Mouse (Mus musculus) liver, embryonic 13.5 days (tissue): ENCODE data around the gene Prr29. TPM values are rescaled to one million over a fixed set of nuclear protein-coding genes. Genes with fewer than 3 reads are reported as not detected.
"Not testable (repeated sequence)": the region's sequence is repeated elsewhere in the genome, so short reads cannot be mapped to it uniquely, and the experiment has no call there.

ENCODE experiments used
- ATAC-seq: fragments of 200-750 bp; cut with Nextera tagmentation; 2 replicates; pipeline ENCODE4 v1.8.0; 2017; ENCODE audit warnings: low read depth, mild to moderate bottlenecking, moderate number of reproducible peaks, moderate library complexity
- DNase-seq: peaks from one replicate; pipeline ENCODE4 v3.0.0; 2022
- H3K27ac ChIP-seq: fragments of 300-500 bp; sonication (generic); 2 replicates; pipeline ENCODE4 v1.5.1; 2015; ENCODE audit warnings: moderate library complexity, mild to moderate bottlenecking, inconsistent platforms
- H3K27me3 ChIP-seq: fragments of 300-500 bp; sonication (generic); 2 replicates; pipeline ENCODE4 v1.6.1; 2015; ENCODE audit warnings: mild to moderate bottlenecking, inconsistent platforms
- H3K36me3 ChIP-seq: fragments of 300-500 bp; sonication (generic); 2 replicates; pipeline ENCODE4 v1.6.1; 2015; ENCODE audit warnings: mild to moderate bottlenecking, inconsistent platforms
- H3K4me1 ChIP-seq: fragments of 300-500 bp; sonication (generic); replicated peaks from 2 replicates; pipeline ENCODE4 v1.6.1; 2015; ENCODE audit warnings: inconsistent platforms
- H3K4me2 ChIP-seq: fragments of 300-500 bp; sonication (generic); 2 replicates; pipeline ENCODE4 v1.6.1; 2015; ENCODE audit warnings: inconsistent platforms, mild to moderate bottlenecking, moderate library complexity
- H3K4me3 ChIP-seq: fragments of 300-500 bp; sonication (generic); replicated peaks from 2 replicates; pipeline ENCODE4 v1.5.1; 2015; ENCODE audit warnings: mild to moderate bottlenecking, inconsistent platforms
- H3K9ac ChIP-seq: fragments of 300-500 bp; sonication (generic); 2 replicates; pipeline ENCODE4 v1.6.1; 2015; ENCODE audit warnings: mild to moderate bottlenecking, inconsistent platforms
- H3K9me3 ChIP-seq: fragments of 300-500 bp; sonication (generic); replicated peaks from 2 replicates; pipeline ENCODE4 v1.6.1; 2016; ENCODE audit warnings: inconsistent platforms
- WGBS: fragments of 180-500 bp; shearing (Covaris S2); methylation state at CpG from one replicate; pipeline ENCODE4 v1.1.7; 2015; ENCODE audit not compliant: insufficient replicate concordance; 5-methylcytosine and 5-hydroxymethylcytosine counted together
- polyA plus RNA-seq: library from polyadenylated mRNA; unstranded; fragments of >200 nt; fragmentation: Nextera tagmentation; extraction: Ambion mirVana; gene quantifications from 2 replicates; pipeline ENCODE4 v1.2.1, GENCODE M21; 2015

Prr29 gene
- polyA plus RNA-seq, 1 experiment from 2014 or later = not detected

- Histone ChIP-seq H3K9ac (no peak overlapping the region), H3K4me3 (no peak overlapping the region), H3K36me3 (no peaks in the 10 kb centered on the region), H3K4me1 (peaks cover 72% of the 10 kb centered on the region), H3K27ac (peak overlapping the region; percentile 70; the same call in 1 of the 2 replicates), H3K9me3 (no peaks in the 10 kb centered on the region), H3K27me3 (no peaks in the 10 kb centered on the region), H3K4me2 (peak overlapping the region; percentile 23)
- 47% methylated on average over 3 of the region's 3 CpGs for WGBS
- ATAC-seq (no peak), DNase-seq (no peak)
Observed at GRCm38 (mm10) chr11:106386409-106386808, 21.1 kb downstream of the Prr29 start.

GRCm38 (mm10) chr11:106387020-106387419, 21.7 kb downstream of the Prr29 start:
- Histone ChIP-seq H3K36me3 (no peaks in the 10 kb centered on the region), H3K4me2 (peak overlapping the region; percentile 36), H3K9me3 (no peaks in the 10 kb centered on the region), H3K4me3 (peak overlapping the region; percentile 14; the same call in 1 of the 2 replicates), H3K9ac (no peak overlapping the region), H3K27me3 (no peaks in the 10 kb centered on the region), H3K4me1 (peaks cover 70% of the 10 kb centered on the region), H3K27ac (peak overlapping the region; percentile 70)
- no peak for ATAC-seq
- no peak for DNase-seq
- 34% methylated on average over 6 of the region's 6 CpGs for WGBS

GRCm38 (mm10) chr11:106387791-106388216, 22.5 kb downstream of the Prr29 start, which contains the start of gene Icam2:
Gene Icam2 (minus strand): TSS chr11:106388075.
- Histone ChIP-seq H3K27ac (peak within 1 kb of the TSS; percentile 70), H3K4me1 (peaks cover 70% of the 10 kb centered on the region), H3K4me2 (peak within 1 kb of the TSS; percentile 36), H3K27me3 (no peaks in the 10 kb centered on the region), H3K36me3 (no peaks in the 10 kb centered on the region), H3K9me3 (no peaks in the 10 kb centered on the region), H3K9ac (no peak within 1 kb of the TSS), H3K4me3 (peak within 1 kb of the TSS; percentile 14; the same call in 1 of the 2 replicates)
- DNase-seq (no peak), ATAC-seq (no peak)
- WGBS = 12% methylated on average over 6 of the region's 6 CpGs

DNA sequence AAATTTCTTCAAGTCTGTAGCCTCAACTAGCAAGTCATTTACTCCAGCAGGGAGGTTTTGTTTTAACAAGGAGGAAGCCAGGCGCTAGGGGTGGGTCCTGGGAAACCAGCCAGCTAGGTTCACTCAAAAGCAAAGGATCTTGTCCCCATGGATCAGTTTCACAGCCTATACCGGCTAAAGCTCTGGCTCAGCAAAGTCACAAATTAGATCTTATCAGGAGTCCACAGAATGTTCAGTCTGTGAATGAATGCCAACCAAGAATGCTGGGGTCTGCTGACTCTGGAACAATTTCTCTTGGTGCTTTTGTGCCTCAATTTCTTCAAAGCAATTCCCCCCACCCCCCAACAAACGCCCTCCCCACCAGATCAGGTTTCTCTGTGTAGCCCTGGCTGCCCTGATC, 24.3 kb downstream of the Prr29 start:
- WGBS = 38% methylated on average over 3 of the region's 3 CpGs
- peaks cover 80% of the 10 kb centered on the region for H3K4me1 ChIP-seq
- H3K9ac ChIP-seq = no peak overlapping the region
- no peaks in the 10 kb centered on the region for H3K36me3 ChIP-seq
- DNase-seq = no peak
- H3K27ac ChIP-seq = no peak overlapping the region; the same call in 1 of the 2 replicates
- no peaks in the 10 kb centered on the region for H3K27me3 ChIP-seq
- H3K4me2 ChIP-seq = no peak overlapping the region
- no peak overlapping the region for H3K4me3 ChIP-seq
- H3K9me3 ChIP-seq = no peaks in the 10 kb centered on the region
- no peak for ATAC-seq

DNA sequence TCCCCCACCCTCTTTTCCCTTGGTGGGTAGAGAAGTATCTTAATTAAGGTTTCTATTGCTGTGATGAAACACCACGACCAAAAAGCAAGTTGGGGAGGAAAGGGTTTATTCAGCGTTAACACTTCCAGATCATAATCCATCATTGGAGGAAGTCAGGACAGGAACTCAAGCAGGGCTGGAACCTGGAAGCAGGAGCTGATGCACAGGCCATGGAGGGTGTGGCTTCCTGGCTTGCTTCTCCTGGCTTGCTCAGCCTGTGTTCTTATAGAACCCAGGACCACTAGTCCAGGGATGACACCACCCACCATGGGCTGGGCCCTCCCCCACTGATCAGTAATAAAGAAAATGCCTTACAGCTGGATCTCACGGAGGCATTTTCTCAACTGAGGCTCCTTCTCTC, 25.5 kb downstream of the Prr29 start:
- DNase-seq = no peak
- WGBS = 43% methylated on average over 3 of the region's 3 CpGs
- Histone ChIP-seq H3K4me3 (no peak overlapping the region), H3K9ac (no peak overlapping the region), H3K27me3 (no peaks in the 10 kb centered on the region), H3K9me3 (no peaks in the 10 kb centered on the region), H3K36me3 (no peaks in the 10 kb centered on the region), H3K4me1 (peaks cover 76% of the 10 kb centered on the region), H3K27ac (no peak overlapping the region), H3K4me2 (no peak overlapping the region)
- ATAC-seq = no peak

DNA sequence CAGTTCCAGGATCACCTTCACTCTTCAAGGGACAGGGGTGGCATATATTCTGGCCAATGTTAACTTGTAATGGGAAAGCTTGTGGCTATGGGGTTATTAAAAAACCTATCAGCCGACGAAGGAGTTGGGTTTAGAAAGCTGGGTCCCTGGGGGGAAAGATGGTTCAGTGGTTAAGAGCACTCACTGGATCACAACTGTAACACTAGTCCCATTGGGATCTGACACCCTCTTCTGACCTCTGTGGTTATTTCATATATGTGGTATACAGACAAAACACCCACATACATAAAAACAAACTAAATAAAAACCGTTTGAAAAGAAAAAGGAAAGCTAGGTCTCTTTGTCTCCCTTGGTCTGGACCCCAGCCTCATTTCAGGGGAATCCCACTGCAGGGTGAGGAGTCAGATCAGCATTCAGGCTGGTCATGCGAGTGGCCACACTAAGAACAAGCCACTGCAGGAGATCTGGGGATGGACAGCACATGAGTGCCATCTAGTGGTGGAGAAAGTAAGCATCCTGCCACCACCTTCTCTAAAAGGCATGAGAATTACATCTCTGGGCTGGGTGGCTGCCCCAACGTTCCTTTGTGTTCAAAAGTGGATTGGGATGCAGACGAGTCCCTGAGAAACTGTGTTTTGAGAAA, 26.4 kb downstream of the Prr29 start:
- Histone ChIP-seq H3K4me3 (no peak overlapping the region), H3K4me1 (peaks cover 67% of the 10 kb centered on the region), H3K9ac (no peak overlapping the region), H3K4me2 (no peak overlapping the region), H3K27me3 (no peaks in the 10 kb centered on the region), H3K36me3 (no peaks in the 10 kb centered on the region), H3K9me3 (no peaks in the 10 kb centered on the region), H3K27ac (peak overlapping the region; percentile 71)
- DNase-seq (peak; percentile 59), ATAC-seq (peak; percentile 52)
- 33% methylated on average over 6 of the region's 6 CpGs for WGBS

DNA sequence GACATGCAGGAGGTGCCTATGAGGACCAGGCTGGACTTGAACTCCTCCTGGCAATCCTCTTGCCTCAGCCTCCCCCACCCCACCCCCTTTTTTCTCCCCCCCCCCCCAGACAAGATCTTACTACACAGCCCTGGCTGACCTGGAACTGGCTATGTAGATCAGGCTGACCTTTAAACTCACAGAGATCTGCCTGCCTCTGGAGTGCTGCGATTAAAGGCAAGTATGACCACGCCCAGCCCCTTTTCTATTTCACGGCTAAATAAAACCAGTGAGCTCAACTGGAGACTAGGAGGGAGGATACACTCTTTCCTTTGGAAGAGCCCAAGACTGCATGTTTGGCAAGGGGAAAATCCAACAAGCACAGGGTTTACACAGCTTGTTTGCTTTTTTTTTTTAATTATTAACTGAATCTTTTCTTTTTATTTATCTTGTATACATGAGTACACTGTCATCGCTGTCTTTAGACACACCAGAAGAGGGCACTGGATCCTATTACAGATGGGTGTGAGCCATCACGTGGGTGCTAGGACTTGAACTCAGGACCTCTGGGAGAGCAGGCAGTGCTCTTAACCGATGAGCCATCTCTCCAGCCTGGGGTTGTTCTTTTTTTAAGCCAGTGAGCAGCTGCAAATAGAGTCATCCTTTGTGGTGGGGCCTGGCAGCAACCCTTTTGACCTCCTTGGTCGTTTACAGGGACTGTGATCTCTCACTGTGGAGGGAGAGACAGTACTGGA, 27.5 kb downstream of the Prr29 start:
- ATAC-seq (peak; percentile 83), DNase-seq (peak; percentile 58)
- Histone ChIP-seq H3K27ac (peak overlapping the region; percentile 78), H3K4me2 (peak overlapping the region; percentile 35), H3K27me3 (no peaks in the 10 kb centered on the region), H3K4me1 (peaks cover 56% of the 10 kb centered on the region), H3K36me3 (no peaks in the 10 kb centered on the region), H3K9me3 (no peaks in the 10 kb centered on the region), H3K4me3 (no peak overlapping the region), H3K9ac (peak overlapping the region; percentile 4; the same call in 1 of the 2 replicates)
- WGBS = 50% methylated on average over 7 of the region's 7 CpGs

- Histone ChIP-seq H3K27me3 (no peaks in the 10 kb centered on the region), H3K4me1 (peaks cover 50% of the 10 kb centered on the region), H3K4me3 (no peak overlapping the region), H3K9ac (peak overlapping the region; percentile 4; the same call in 1 of the 2 replicates), H3K4me2 (peak overlapping the region; percentile 35; the same call in 1 of the 2 replicates), H3K36me3 (peaks cover 3% of the 10 kb centered on the region), H3K27ac (peak overlapping the region; percentile 78), H3K9me3 (no peaks in the 10 kb centered on the region)
- 47% methylated on average over 4 of the region's 4 CpGs for WGBS
- DNase-seq (no peak), ATAC-seq (no peak)
Observed at GRCm38 (mm10) chr11:106393331-106393616, 28.0 kb downstream of the Prr29 start.

- peak overlapping the region; percentile 19 for H3K4me2 ChIP-seq
- H3K27ac ChIP-seq = peak overlapping the region; percentile 78
Observed at GRCm38 (mm10) chr11:106394055-106394454, 28.8 kb downstream of the Prr29 start.

DNA sequence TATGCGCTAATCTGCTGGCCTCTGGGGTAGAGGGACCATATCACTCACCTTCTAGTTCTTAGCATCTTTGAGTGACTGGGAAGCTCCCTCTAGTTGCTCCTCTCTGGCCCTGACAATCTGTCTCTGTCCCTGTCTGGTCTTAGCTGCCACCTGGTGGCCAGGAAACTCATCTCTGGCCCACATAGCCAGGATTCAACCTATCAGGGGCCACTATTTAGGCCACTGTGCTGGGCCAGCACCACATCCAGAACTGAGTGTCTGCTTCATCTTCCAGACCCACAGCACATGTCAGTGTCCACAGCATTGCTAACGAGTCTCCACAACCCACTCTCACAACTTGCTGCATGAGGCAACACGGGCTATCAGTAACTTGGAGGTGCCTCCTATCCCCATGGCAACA, 32.4 kb downstream of the Prr29 start:
- Histone ChIP-seq H3K4me3 (no peak overlapping the region), H3K27ac (no peak overlapping the region), H3K9me3 (no peaks in the 10 kb centered on the region), H3K9ac (no peak overlapping the region), H3K4me1 (peaks cover 19% of the 10 kb centered on the region), H3K36me3 (peaks cover 40% of the 10 kb centered on the region), H3K27me3 (no peaks in the 10 kb centered on the region), H3K4me2 (no peak overlapping the region)
- DNase-seq (no peak), ATAC-seq (no peak)
- 75% methylated on average over 3 of the region's 3 CpGs for WGBS

More at GRCm38 (mm10) chr11:106394055-106394454, 28.8 kb downstream of the Prr29 start:
- H3K36me3 ChIP-seq = peaks cover 11% of the 10 kb centered on the region
- not testable (repeated sequence) for H3K9me3 ChIP-seq, H3K27me3 ChIP-seq, H3K4me3 ChIP-seq
- 40% methylated on average over 2 of the region's 2 CpGs for WGBS
- peak overlapping the region; percentile 36; the same call in 1 of the 2 replicates for H3K9ac ChIP-seq
- peak; percentile 22 for DNase-seq
- ATAC-seq = peak; percentile 72
- H3K4me1 ChIP-seq = peaks cover 49% of the 10 kb centered on the region

DNA sequence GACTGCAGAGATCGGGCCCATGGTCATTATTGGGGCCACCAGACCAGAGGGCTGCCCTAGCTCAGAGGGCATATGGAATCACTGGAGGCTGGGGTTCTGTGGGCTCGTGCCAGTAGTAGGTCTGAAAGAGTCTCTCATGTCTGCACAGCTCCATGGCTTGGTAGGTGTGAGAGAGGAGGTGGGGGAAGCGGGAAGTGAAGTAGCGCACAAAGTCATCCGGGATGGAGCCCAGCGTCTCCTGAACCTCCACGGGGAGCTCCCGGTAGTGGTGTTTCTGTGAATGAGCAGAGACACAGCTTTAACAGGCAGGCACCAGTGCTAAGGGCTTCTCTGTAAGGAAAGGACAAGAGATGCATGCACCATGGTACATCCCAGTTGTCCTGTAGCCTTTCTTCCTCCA, 33.2 kb downstream of the Prr29 start:
- Histone ChIP-seq H3K27ac (no peak overlapping the region), H3K4me2 (no peak overlapping the region), H3K4me1 (peaks cover 11% of the 10 kb centered on the region), H3K9me3 (no peaks in the 10 kb centered on the region), H3K27me3 (no peaks in the 10 kb centered on the region), H3K4me3 (no peak overlapping the region), H3K9ac (no peak overlapping the region), H3K36me3 (peaks cover 48% of the 10 kb centered on the region)
- ATAC-seq = no peak
- 83% methylated on average over 8 of the region's 8 CpGs for WGBS
- DNase-seq = no peak
